Mouse (Mus musculus) liver, adult 2 months (tissue): ENCODE data around the gene Spata45. TPM values are rescaled to one million over a fixed set of nuclear protein-coding genes. Genes with fewer than 3 reads are reported as not detected.
"Not testable (repeated sequence)": the region's sequence is repeated elsewhere in the genome, so short reads cannot be mapped to it uniquely, and the experiment has no call there.

Experiments
- DNase-seq: peaks from one replicate; pipeline ENCODE4 v3.0.0-alpha.2; 2011; ENCODE audit warnings: low read depth, low spot score; ENCODE audit errors: extremely low read depth
- H3K27ac ChIP-seq: fragments of 200-500 bp; replicated peaks from 2 replicates; pipeline ENCODE4 v1.5.1; 2012; ENCODE audit warnings: low read depth, mild to moderate bottlenecking, control low read depth, inconsistent platforms, low read length; ENCODE audit not compliant: insufficient read depth
- H3K27me3 ChIP-seq: fragments of 200-500 bp; 2 replicates; pipeline ENCODE4 v1.6.1; 2012; ENCODE audit warnings: mild to moderate bottlenecking, moderate library complexity, low read length, inconsistent platforms; ENCODE audit not compliant: control insufficient read depth, insufficient read depth
- H3K36me3 ChIP-seq: fragments of 200-500 bp; 2 replicates; pipeline ENCODE4 v1.6.1; 2012; ENCODE audit warnings: low read length, inconsistent platforms; ENCODE audit not compliant: control insufficient read depth, insufficient read depth
- H3K4me1 ChIP-seq: fragments of 200-500 bp; 2 replicates; pipeline ENCODE4 v1.6.1; 2011; ENCODE audit warnings: low read length; ENCODE audit not compliant: control insufficient read depth, insufficient read depth
- H3K4me3 ChIP-seq: fragments of 200-500 bp; 2 replicates; pipeline ENCODE4 v1.5.1; 2011; ENCODE audit warnings: low read depth, mild to moderate bottlenecking, control low read depth, low read length, moderate library complexity; ENCODE audit not compliant: insufficient read depth
- H3K79me2 ChIP-seq: fragments of 200-500 bp; 2 replicates; pipeline ENCODE4 v1.6.1; 2012; ENCODE audit warnings: inconsistent platforms, mild to moderate bottlenecking, low read length, moderate library complexity; ENCODE audit not compliant: control insufficient read depth, insufficient read depth
- H3K9ac ChIP-seq: fragments of 200-500 bp; 2 replicates; pipeline ENCODE4 v1.6.1; 2012; ENCODE audit warnings: low read depth, mild to moderate bottlenecking, control low read depth, inconsistent platforms, low read length
- CTCF ChIP-seq: fragments of 200-500 bp; IDR thresholded peaks from 2 replicates; pipeline ENCODE4 v1.5.1; 2011; ENCODE audit warnings: low read depth, low read length, control low read depth
- POLR2A ChIP-seq: fragments of 200-500 bp; IDR thresholded peaks from 2 replicates; pipeline ENCODE4 v1.6.1; 2011; ENCODE audit warnings: low read length, control low read depth; ENCODE audit not compliant: insufficient read depth; ENCODE audit errors: extremely low read depth
- WGBS: fragments of 180-500 bp; shearing (Covaris S2); methylation state at CpG from one replicate; pipeline ENCODE4 v1.1.7; 2018; 5-methylcytosine and 5-hydroxymethylcytosine counted together
- polyA plus RNA-seq: library from polyadenylated mRNA; depleted of rRNA; stranded (reverse); fragments of >200 nt; gene quantifications from 2 replicates; pipeline ENCODE4 v1.2.3, GENCODE M21; 2012
- total RNA-seq: library from RNA; depleted of rRNA; stranded (reverse); fragments of >200 nt; gene quantifications from 2 replicates; pipeline ENCODE4 v1.2.3, GENCODE M21; 2014

Gene Spata45
- total and polyA plus RNA-seq, 2 experiments: not detected

DNA sequence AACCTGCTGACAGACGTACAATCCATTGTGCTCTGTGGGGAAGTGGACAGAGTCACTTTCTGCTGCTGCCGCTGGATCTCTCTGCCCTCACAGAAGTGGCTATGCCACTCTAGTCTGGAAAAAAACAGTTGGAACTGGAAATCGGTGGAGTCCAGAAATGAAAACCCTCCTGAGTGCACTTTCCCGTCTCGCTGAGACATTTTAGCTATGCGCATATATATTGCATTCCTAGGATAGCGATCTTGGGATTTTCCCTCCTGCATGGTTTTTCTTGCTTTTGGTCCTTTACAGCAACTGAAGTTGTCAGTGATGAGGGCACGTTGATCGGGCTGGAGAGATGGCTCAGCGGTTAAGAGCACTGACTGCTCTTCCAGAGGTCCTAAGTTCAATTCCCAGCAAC is 6.3 kb upstream of the Spata45 start:
- H3K9ac ChIP-seq: no peak overlapping the region
- H3K36me3 ChIP-seq: no peaks in the 10 kb centered on the region
- no peak for TF ChIP-seq CTCF
- no peak for TF ChIP-seq POLR2A
- DNase-seq: no peak
- 76% methylated on average over 10 of the region's 10 CpGs for WGBS
- H3K27ac ChIP-seq: no peak overlapping the region
- H3K4me1 ChIP-seq: peaks cover 4% of the 10 kb centered on the region; the same call in 1 of the 2 replicates
- H3K27me3 ChIP-seq: no peaks in the 10 kb centered on the region
- H3K79me2 ChIP-seq: no peaks in the 10 kb centered on the region
- H3K4me3 ChIP-seq: no peak overlapping the region

DNA sequence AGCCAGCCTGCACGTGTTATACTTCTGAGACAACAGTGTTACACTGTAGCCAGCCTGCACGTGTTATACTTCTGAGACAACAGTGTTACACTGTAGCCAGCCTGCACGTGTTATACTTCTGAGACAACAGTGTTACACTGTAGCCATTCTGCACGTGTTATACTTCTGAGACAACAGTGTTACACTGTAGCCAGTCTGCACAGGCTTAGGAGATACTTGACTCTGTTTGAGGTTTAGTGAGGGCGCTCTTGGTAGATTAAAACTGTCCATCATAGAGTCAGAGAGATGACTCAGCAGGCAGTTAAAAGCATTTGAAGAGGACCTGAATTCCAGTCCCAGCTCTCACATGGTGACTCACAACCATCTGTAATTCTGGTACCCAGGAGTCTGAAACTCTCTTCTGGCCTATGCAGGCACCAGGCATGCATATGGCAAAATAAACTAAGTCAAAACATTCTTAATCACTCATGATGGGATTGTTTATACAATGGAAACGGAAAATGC is 5.5 kb upstream of the Spata45 start:
- H3K4me3 ChIP-seq, H3K79me2 ChIP-seq, DNase-seq, H3K9ac ChIP-seq, H3K27me3 ChIP-seq, H3K27ac ChIP-seq, H3K4me1 ChIP-seq, H3K36me3 ChIP-seq: not testable (repeated sequence)
- WGBS: 84% methylated on average over 6 of the region's 6 CpGs

DNA sequence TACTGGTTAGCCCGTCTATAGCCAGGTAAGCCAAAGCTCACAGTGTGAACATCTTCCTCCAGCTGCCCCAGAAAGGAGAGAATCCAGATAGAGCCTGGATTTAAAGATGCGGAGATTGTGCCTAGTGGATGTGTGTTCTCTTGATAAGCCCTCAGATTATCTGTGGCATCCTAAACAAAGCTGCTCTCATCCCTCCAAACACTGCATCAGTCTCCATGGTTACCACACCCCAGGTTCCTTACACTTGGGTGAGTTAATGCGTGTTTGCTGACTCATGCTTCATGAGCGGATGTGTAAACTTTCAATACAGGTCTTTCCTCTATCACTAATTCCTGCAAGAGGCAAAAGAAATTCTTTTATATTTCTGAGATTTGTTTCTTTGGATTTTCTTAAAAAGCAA is 790 bp upstream of the Spata45 start:
- no peak for DNase-seq
- WGBS: 72% methylated on average over 4 of the region's 4 CpGs
- TF ChIP-seq CTCF: no peak
- no peak for TF ChIP-seq POLR2A
- H3K27me3 ChIP-seq: no peaks in the 10 kb centered on the region
- H3K79me2 ChIP-seq: no peaks in the 10 kb centered on the region
- H3K4me1 ChIP-seq: no peaks in the 10 kb centered on the region
- no peak overlapping the region for H3K27ac ChIP-seq
- no peaks in the 10 kb centered on the region for H3K36me3 ChIP-seq
- no peak overlapping the region for H3K9ac ChIP-seq
- no peak overlapping the region for H3K4me3 ChIP-seq

DNA sequence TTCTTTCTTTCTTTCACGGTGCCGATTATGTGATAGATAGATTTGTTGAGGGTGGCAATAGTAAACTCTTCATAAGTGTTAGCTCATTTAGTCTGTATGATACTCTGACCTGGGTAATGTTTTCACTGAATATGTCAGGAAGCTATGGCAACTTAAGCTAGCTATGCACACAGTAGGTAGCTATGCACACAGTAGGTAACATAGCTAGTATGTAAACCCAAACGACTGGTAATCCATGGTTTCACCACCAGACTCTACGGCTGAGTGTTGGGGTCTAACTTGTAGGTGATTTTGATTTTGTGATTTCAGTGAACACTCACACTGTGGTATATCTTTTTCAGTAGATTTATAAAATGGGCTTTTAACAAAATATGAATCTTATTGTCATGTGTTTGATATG is 1.6 kb downstream of the Spata45 start:
- H3K79me2 ChIP-seq: no peaks in the 10 kb centered on the region
- no peak for DNase-seq
- H3K36me3 ChIP-seq: no peaks in the 10 kb centered on the region
- WGBS: 93% methylated on average over 4 of the region's 4 CpGs
- H3K4me1 ChIP-seq: no peaks in the 10 kb centered on the region
- H3K4me3 ChIP-seq: no peak overlapping the region
- H3K27ac ChIP-seq: no peak overlapping the region
- TF ChIP-seq CTCF: no peak
- TF ChIP-seq POLR2A: no peak
- no peaks in the 10 kb centered on the region for H3K27me3 ChIP-seq
- H3K9ac ChIP-seq: no peak overlapping the region

DNA sequence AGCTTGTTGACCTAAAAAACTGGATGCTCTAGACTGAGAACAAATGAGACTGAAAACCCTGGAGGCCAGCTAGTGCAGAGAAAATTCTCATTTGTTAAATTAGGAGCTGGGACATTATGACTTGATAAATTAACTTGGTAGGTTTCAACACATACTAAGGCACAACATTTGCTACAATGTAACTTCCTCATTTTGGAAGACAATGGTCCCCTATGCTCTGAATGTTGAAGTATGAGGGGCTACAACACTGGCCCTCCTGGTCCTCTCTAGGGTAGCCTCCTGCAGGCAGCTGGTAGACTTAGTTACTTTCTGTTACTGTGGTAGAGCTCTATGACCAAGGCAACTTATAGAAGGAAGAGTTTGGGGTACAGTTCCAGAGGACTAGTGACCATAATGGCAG is 4.9 kb downstream of the Spata45 start:
- no peak for TF ChIP-seq POLR2A
- no peak for TF ChIP-seq CTCF

DNA sequence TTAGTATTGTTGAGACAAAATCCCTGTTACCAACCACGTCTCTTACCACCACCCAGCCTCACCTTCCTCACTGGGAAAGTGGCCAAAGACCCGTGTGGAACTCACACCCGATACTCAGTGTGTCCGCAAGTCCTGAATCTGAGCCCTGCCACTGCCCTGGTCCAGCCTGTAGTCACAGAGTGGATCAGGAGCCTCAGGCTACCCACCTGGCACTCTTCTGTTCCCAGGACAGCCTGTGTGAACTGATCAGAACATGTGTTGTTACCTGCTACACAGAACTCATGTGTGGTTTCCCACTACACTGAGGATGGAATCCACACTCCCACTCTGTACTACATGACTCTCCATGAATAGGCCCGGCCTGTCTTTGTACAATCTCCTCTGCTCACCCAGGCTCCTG is 5.7 kb downstream of the Spata45 start:
- Histone ChIP-seq H3K27me3 (no peaks in the 10 kb centered on the region), H3K27ac (no peak overlapping the region), H3K9ac (no peak overlapping the region), H3K79me2 (no peaks in the 10 kb centered on the region), H3K36me3 (no peaks in the 10 kb centered on the region), H3K4me1 (no peaks in the 10 kb centered on the region), H3K4me3 (no peak overlapping the region)
- DNase-seq: no peak
- 81% methylated on average over 5 of the region's 5 CpGs for WGBS
- TF ChIP-seq CTCF (no peak), POLR2A (no peak)

More for the DNA sequence above, 4.9 kb downstream of the Spata45 start:
- Histone ChIP-seq H3K27ac (no peak overlapping the region), H3K36me3 (no peaks in the 10 kb centered on the region), H3K4me3 (no peak overlapping the region), H3K27me3 (no peaks in the 10 kb centered on the region), H3K9ac (no peak overlapping the region), H3K4me1 (no peaks in the 10 kb centered on the region), H3K79me2 (no peaks in the 10 kb centered on the region)
- DNase-seq: no peak
